Mouse (Mus musculus): ENCODE data around the gene Chrna5. TPM values are rescaled to one million over a fixed set of nuclear protein-coding genes. Genes with fewer than 3 reads are reported as not detected.
"Not testable (repeated sequence)": the region's sequence is repeated elsewhere in the genome, so short reads cannot be mapped to it uniquely, and the experiment has no call there.

The Chrna5 gene
- not detected in 2 replicates for polyA plus RNA-seq (2012; rRNA removed)

DNA sequence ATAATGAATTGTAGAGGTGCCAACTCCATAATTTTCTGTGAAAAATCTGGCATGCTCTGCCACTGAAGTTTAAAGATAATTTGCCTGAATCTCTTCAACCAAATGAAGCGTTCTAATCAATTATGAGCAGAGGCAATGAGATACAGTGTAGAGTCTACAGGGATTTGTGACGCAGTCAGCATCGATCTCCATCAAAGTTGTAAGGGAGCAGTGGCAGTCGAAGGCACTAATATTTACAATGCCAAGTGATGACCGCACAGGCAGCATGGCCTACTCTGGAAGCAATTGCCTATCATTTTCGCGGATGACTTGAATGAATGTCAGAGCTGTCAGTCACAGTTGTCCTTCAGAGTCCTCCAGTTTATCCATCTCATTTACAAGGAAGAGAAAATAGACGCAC is at the start of gene Chrna5:
Gene Chrna5 (plus strand): TSS at position 207 of the 400 bp plus-strand sequence.
- WGBS, result 70% methylated on average over 8 of the region's 8 CpGs
- TF ChIP-seq POLR2A (IDR thresholded peaks at IDR 0.05; ENCODE audit: low read depth, low read length) (no peak), CTCF (conservative IDR thresholded peaks at IDR 0.05; ENCODE audit: insufficient read depth, insufficient read length, low read depth, low read length) (no peak)
- Histone ChIP-seq H3K27me3 (replicated peaks; ENCODE audit: control insufficient read depth, insufficient read depth, low read length) (peaks cover 4% of the 10 kb centered on the region; the same call in 1 of the 2 replicates), H3K4me3 (ENCODE audit: insufficient read depth, low read depth, low read length) (peak within 1 kb of the TSS; percentile 29), H3K27ac (ENCODE audit: insufficient read depth, low read depth, low read length) (no peak within 1 kb of the TSS), H3K36me3 (ENCODE audit: control insufficient read depth, insufficient read depth, low read length) (no peaks in the 10 kb centered on the region), H3K4me1 (ENCODE audit: control insufficient read depth, insufficient read depth, low read length) (no peaks in the 10 kb centered on the region)
- DNase-seq, result no peak

DNA sequence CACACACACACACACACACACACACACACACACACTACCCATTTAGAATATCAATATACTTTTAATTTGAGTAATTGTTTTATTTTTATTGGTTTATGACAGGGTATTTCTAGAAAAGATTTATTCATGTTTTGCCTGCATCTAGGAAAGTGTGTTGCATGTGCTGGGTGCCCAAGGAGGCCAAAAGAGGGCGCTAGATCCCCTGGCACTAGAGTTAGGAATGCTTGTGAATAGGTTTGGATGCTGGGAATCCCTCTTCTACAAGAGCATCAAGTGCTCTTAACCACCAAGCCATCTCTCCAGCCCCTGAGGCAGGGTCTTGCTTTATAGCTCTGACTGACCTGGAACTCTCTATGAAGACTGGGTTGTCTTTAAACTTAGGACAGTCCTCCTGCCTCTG is 48.9 kb upstream of the Chrna5 start:
- DNase-seq, result peak; percentile 45
- H3K4me1 ChIP-seq (ENCODE audit: control insufficient read depth, insufficient read depth, low read length), result peaks cover 13% of the 10 kb centered on the region; the same call in 1 of the 2 replicates
- no peak for TF ChIP-seq POLR2A (IDR thresholded peaks at IDR 0.05; ENCODE audit: low read depth, low read length)
- TF ChIP-seq CTCF (conservative IDR thresholded peaks at IDR 0.05; ENCODE audit: insufficient read depth, insufficient read length, low read depth, low read length), result peak; percentile 49
- no peaks in the 10 kb centered on the region for H3K27me3 ChIP-seq (replicated peaks; ENCODE audit: control insufficient read depth, insufficient read depth, low read length)
- peak overlapping the region; percentile 91 for H3K27ac ChIP-seq (ENCODE audit: insufficient read depth, low read depth, low read length)
- WGBS, result 15% methylated on average over 1 of the region's 1 CpGs
- H3K4me3 ChIP-seq (ENCODE audit: insufficient read depth, low read depth, low read length), result no peak overlapping the region
- H3K36me3 ChIP-seq (ENCODE audit: control insufficient read depth, insufficient read depth, low read length), result peaks cover 11% of the 10 kb centered on the region; the same call in 1 of the 2 replicates

- 60% methylated on average over 2 of the region's 2 CpGs for WGBS
- peak; percentile 83 for DNase-seq
- H3K36me3 ChIP-seq (ENCODE audit: control insufficient read depth, insufficient read depth, low read length), result peaks cover 11% of the 10 kb centered on the region; the same call in 1 of the 2 replicates
- no peak overlapping the region for H3K27ac ChIP-seq (ENCODE audit: insufficient read depth, low read depth, low read length)
- no peak overlapping the region for H3K4me3 ChIP-seq (ENCODE audit: insufficient read depth, low read depth, low read length)
- TF ChIP-seq POLR2A (IDR thresholded peaks at IDR 0.05; ENCODE audit: low read depth, low read length) (no peak), CTCF (conservative IDR thresholded peaks at IDR 0.05; ENCODE audit: insufficient read depth, insufficient read length, low read depth, low read length) (no peak)
- peaks cover 13% of the 10 kb centered on the region; the same call in 1 of the 2 replicates for H3K4me1 ChIP-seq (ENCODE audit: control insufficient read depth, insufficient read depth, low read length)
- no peaks in the 10 kb centered on the region for H3K27me3 ChIP-seq (replicated peaks; ENCODE audit: control insufficient read depth, insufficient read depth, low read length)
These were observed 48.3 kb upstream of the Chrna5 start for GRCm38 (mm10) chr9:54932379-54932778.

- H3K4me1 ChIP-seq (ENCODE audit: control insufficient read depth, insufficient read depth, low read length), result no peaks in the 10 kb centered on the region; the same call in 1 of the 2 replicates
- H3K27me3 ChIP-seq (replicated peaks; ENCODE audit: control insufficient read depth, insufficient read depth, low read length), result no peaks in the 10 kb centered on the region
- no peak for TF ChIP-seq POLR2A (IDR thresholded peaks at IDR 0.05; ENCODE audit: low read depth, low read length)
- no peak for TF ChIP-seq CTCF (conservative IDR thresholded peaks at IDR 0.05; ENCODE audit: insufficient read depth, insufficient read length, low read depth, low read length)
- peaks cover 9% of the 10 kb centered on the region for H3K36me3 ChIP-seq (ENCODE audit: control insufficient read depth, insufficient read depth, low read length)
- WGBS, result 71% methylated on average over 4 of the region's 4 CpGs
- H3K4me3 ChIP-seq (ENCODE audit: insufficient read depth, low read depth, low read length), result no peak overlapping the region
- no peak overlapping the region for H3K27ac ChIP-seq (ENCODE audit: insufficient read depth, low read depth, low read length)
- peak; percentile 83 for DNase-seq
These were observed 38.6 kb upstream of the Chrna5 start for GRCm38 (mm10) chr9:54942071-54942470.

GRCm38 (mm10) chr9:54944467-54944866 is 36.2 kb upstream of the Chrna5 start:
- peak; percentile 38 for DNase-seq
- WGBS, result 71% methylated on average over 2 of the region's 2 CpGs

GRCm38 (mm10) chr9:54946256-54946655 is 34.4 kb upstream of the Chrna5 start:
- WGBS, result 71% methylated on average over 16 of the region's 16 CpGs
- TF ChIP-seq POLR2A (IDR thresholded peaks at IDR 0.05; ENCODE audit: low read depth, low read length) (no peak), CTCF (conservative IDR thresholded peaks at IDR 0.05; ENCODE audit: insufficient read depth, insufficient read length, low read depth, low read length) (no peak)
- DNase-seq, result no peak
- Histone ChIP-seq H3K4me3 (ENCODE audit: insufficient read depth, low read depth, low read length) (no peak overlapping the region), H3K27ac (ENCODE audit: insufficient read depth, low read depth, low read length) (no peak overlapping the region), H3K4me1 (ENCODE audit: control insufficient read depth, insufficient read depth, low read length) (no peaks in the 10 kb centered on the region), H3K36me3 (ENCODE audit: control insufficient read depth, insufficient read depth, low read length) (peaks cover 4% of the 10 kb centered on the region; the same call in 1 of the 2 replicates), H3K27me3 (replicated peaks; ENCODE audit: control insufficient read depth, insufficient read depth, low read length) (no peaks in the 10 kb centered on the region)

More at GRCm38 (mm10) chr9:54944467-54944866, 36.2 kb upstream of the Chrna5 start:
- TF ChIP-seq POLR2A (IDR thresholded peaks at IDR 0.05; ENCODE audit: low read depth, low read length) (no peak), CTCF (conservative IDR thresholded peaks at IDR 0.05; ENCODE audit: insufficient read depth, insufficient read length, low read depth, low read length) (peak; percentile 33; the same call in 1 of the 2 replicates)
- Histone ChIP-seq H3K4me3 (ENCODE audit: insufficient read depth, low read depth, low read length) (no peak overlapping the region), H3K27me3 (replicated peaks; ENCODE audit: control insufficient read depth, insufficient read depth, low read length) (no peaks in the 10 kb centered on the region), H3K36me3 (ENCODE audit: control insufficient read depth, insufficient read depth, low read length) (peaks cover 5% of the 10 kb centered on the region; the same call in 1 of the 2 replicates), H3K4me1 (ENCODE audit: control insufficient read depth, insufficient read depth, low read length) (no peaks in the 10 kb centered on the region; the same call in 1 of the 2 replicates), H3K27ac (ENCODE audit: insufficient read depth, low read depth, low read length) (no peak overlapping the region)

DNA sequence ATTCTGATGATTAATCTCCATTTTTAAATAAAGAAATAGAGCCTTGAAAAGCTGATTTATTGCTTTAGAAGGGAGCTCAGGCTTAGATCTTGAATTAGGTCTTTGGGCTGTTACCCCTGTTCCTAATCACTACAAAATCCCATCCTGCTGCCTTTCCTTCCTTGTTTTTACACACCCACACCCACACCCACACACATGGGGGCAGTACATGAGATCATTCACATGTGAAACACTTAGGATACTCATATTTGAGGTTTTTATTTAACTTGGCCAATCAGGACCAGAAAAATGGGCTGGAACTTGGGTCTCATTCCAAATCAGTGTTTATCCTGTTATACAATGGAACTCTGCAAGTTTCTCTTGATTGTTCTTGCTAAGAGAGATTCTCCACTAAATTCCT is 31.2 kb upstream of the Chrna5 start:
- H3K36me3 ChIP-seq (ENCODE audit: control insufficient read depth, insufficient read depth, low read length), result peaks cover 7% of the 10 kb centered on the region; the same call in 1 of the 2 replicates
- H3K4me1 ChIP-seq (ENCODE audit: control insufficient read depth, insufficient read depth, low read length), result peaks cover 4% of the 10 kb centered on the region; the same call in 1 of the 2 replicates
- no peak overlapping the region for H3K4me3 ChIP-seq (ENCODE audit: insufficient read depth, low read depth, low read length)
- DNase-seq, result no peak
- H3K27me3 ChIP-seq (replicated peaks; ENCODE audit: control insufficient read depth, insufficient read depth, low read length), result no peaks in the 10 kb centered on the region
- TF ChIP-seq POLR2A (IDR thresholded peaks at IDR 0.05; ENCODE audit: low read depth, low read length), result no peak
- TF ChIP-seq CTCF (conservative IDR thresholded peaks at IDR 0.05; ENCODE audit: insufficient read depth, insufficient read length, low read depth, low read length), result no peak
- no peak overlapping the region for H3K27ac ChIP-seq (ENCODE audit: insufficient read depth, low read depth, low read length)

DNA sequence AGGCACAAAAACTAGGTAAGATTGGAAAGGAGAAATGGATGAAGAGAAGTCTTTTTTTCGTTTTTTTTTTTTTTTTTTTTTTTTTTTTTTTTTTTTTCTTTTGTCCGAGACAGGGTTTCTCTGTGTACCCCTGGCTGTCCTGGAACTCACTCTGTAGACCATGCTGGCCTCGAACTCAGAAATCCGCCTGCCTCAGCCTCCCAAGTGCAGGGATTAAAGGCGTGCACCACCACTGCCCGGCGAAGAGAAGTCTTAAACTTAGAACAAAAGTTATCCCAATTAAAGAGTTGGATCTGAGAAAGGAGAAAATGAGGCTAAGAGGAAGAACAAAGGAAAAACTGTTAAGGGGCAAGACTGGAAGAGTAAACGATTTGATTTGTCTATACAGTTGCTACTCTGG is 30.5 kb upstream of the Chrna5 start:
- DNase-seq, result not testable (repeated sequence)

More for the DNA sequence above, 30.5 kb upstream of the Chrna5 start:
- WGBS, result 35% methylated on average over 8 of the region's 8 CpGs
- H3K4me1 ChIP-seq (ENCODE audit: control insufficient read depth, insufficient read depth, low read length); H3K27me3 ChIP-seq (replicated peaks; ENCODE audit: control insufficient read depth, insufficient read depth, low read length); H3K36me3 ChIP-seq (ENCODE audit: control insufficient read depth, insufficient read depth, low read length): not testable (repeated sequence)
- peak overlapping the region; percentile 72; the same call in 1 of the 2 replicates for H3K27ac ChIP-seq (ENCODE audit: insufficient read depth, low read depth, low read length)
- H3K4me3 ChIP-seq (ENCODE audit: insufficient read depth, low read depth, low read length), result peak overlapping the region; percentile 90
